Mouse (Mus musculus) limb, embryonic 15.5 days (tissue): ENCODE data around the gene Pla2g4a. TPM values are rescaled to one million over a fixed set of nuclear protein-coding genes. Genes with fewer than 3 reads are reported as not detected.

Experiments used
- ATAC-seq: fragments of 200-750 bp; cut with Nextera tagmentation; 2 replicates; pipeline ENCODE4 v1.8.0; 2017; ENCODE audit warnings: low read depth, moderate TSS enrichment; ENCODE audit not compliant: insufficient number of reproducible peaks, low FRiP score, low TSS enrichment
- H3K27ac ChIP-seq: fragments of 300-500 bp; sonication (generic); 2 replicates; pipeline ENCODE4 v1.5.1; 2015; ENCODE audit warnings: moderate library complexity, mild to moderate bottlenecking, inconsistent platforms
- H3K27me3 ChIP-seq: fragments of 300-500 bp; sonication (generic); 2 replicates; pipeline ENCODE4 v1.6.1; 2015; ENCODE audit warnings: inconsistent platforms
- H3K36me3 ChIP-seq: fragments of 300-500 bp; sonication (generic); 2 replicates; pipeline ENCODE4 v1.6.1; 2015; ENCODE audit warnings: inconsistent platforms
- H3K4me1 ChIP-seq: fragments of 300-500 bp; sonication (generic); 2 replicates; pipeline ENCODE4 v1.6.1; 2015; ENCODE audit warnings: inconsistent platforms
- H3K4me2 ChIP-seq: fragments of 300-500 bp; sonication (generic); 2 replicates; pipeline ENCODE4 v1.6.1; 2015; ENCODE audit warnings: mild to moderate bottlenecking, inconsistent platforms
- H3K4me3 ChIP-seq: fragments of 300-500 bp; sonication (generic); 2 replicates; pipeline ENCODE4 v1.5.1; 2015; ENCODE audit warnings: mild to moderate bottlenecking, inconsistent platforms
- H3K9ac ChIP-seq: fragments of 300-500 bp; sonication (generic); 2 replicates; pipeline ENCODE4 v1.6.1; 2015; ENCODE audit warnings: inconsistent platforms
- H3K9me3 ChIP-seq: fragments of 300-500 bp; sonication (generic); 2 replicates; pipeline ENCODE4 v1.6.1; 2016; ENCODE audit warnings: inconsistent platforms
- WGBS: fragments of 180-500 bp; shearing (Covaris S2); methylation state at CpG from one replicate; pipeline ENCODE4 v1.1.7; 2015; 5-methylcytosine and 5-hydroxymethylcytosine counted together
- polyA plus RNA-seq: library from polyadenylated mRNA; unstranded; fragments of >200 nt; fragmentation: Nextera tagmentation; extraction: Ambion mirVana; gene quantifications from 2 replicates; pipeline ENCODE4 v1.2.1, GENCODE M21; 2015

Gene Pla2g4a
- polyA plus RNA-seq, 1 experiment from 2014 or later = 19.5 TPM

- H3K27me3 ChIP-seq = no peaks in the 10 kb centered on the region
- H3K9ac ChIP-seq = no peak overlapping the region
- no peaks in the 10 kb centered on the region for H3K9me3 ChIP-seq
- WGBS = 100% methylated on average over 1 of the region's 1 CpGs
- no peak overlapping the region for H3K4me3 ChIP-seq
- H3K4me2 ChIP-seq = no peak overlapping the region
- H3K27ac ChIP-seq = no peak overlapping the region
- no peak for ATAC-seq
- H3K36me3 ChIP-seq = no peaks in the 10 kb centered on the region
- H3K4me1 ChIP-seq = no peaks in the 10 kb centered on the region
These were observed 89.5 kb downstream of the Pla2g4a start for GRCm38 (mm10) chr1:149871625-149872024.

- Histone ChIP-seq H3K9me3 (no peaks in the 10 kb centered on the region), H3K27me3 (no peaks in the 10 kb centered on the region), H3K4me3 (no peak overlapping the region), H3K36me3 (no peaks in the 10 kb centered on the region), H3K4me1 (no peaks in the 10 kb centered on the region), H3K4me2 (no peak overlapping the region), H3K27ac (no peak overlapping the region), H3K9ac (no peak overlapping the region)
- no peak for ATAC-seq
These were observed 93.8 kb downstream of the Pla2g4a start for GRCm38 (mm10) chr1:149867323-149867722.

- no peak overlapping the region for H3K4me2 ChIP-seq
- no peak overlapping the region for H3K27ac ChIP-seq
- 94% methylated on average over 3 of the region's 3 CpGs for WGBS
- H3K36me3 ChIP-seq = no peaks in the 10 kb centered on the region
- no peaks in the 10 kb centered on the region for H3K9me3 ChIP-seq
- H3K4me1 ChIP-seq = no peaks in the 10 kb centered on the region
- H3K4me3 ChIP-seq = no peak overlapping the region
- no peaks in the 10 kb centered on the region for H3K27me3 ChIP-seq
- H3K9ac ChIP-seq = no peak overlapping the region
- ATAC-seq = no peak
These were observed 94.9 kb downstream of the Pla2g4a start for GRCm38 (mm10) chr1:149866202-149866601.

GRCm38 (mm10) chr1:149862801-149863200 lies 98.3 kb downstream of the Pla2g4a start:
- H3K36me3 ChIP-seq = no peaks in the 10 kb centered on the region
- H3K27me3 ChIP-seq = no peaks in the 10 kb centered on the region
- H3K4me2 ChIP-seq = no peak overlapping the region
- H3K4me3 ChIP-seq = no peak overlapping the region
- no peaks in the 10 kb centered on the region for H3K4me1 ChIP-seq
- H3K9ac ChIP-seq = no peak overlapping the region
- no peaks in the 10 kb centered on the region for H3K9me3 ChIP-seq
- no peak for ATAC-seq
- no peak overlapping the region for H3K27ac ChIP-seq
- 67% methylated on average over 6 of the region's 6 CpGs for WGBS

- Histone ChIP-seq H3K4me2 (no peak overlapping the region), H3K27me3 (no peaks in the 10 kb centered on the region), H3K36me3 (no peaks in the 10 kb centered on the region), H3K4me3 (no peak overlapping the region), H3K27ac (no peak overlapping the region), H3K9ac (no peak overlapping the region), H3K4me1 (no peaks in the 10 kb centered on the region), H3K9me3 (no peaks in the 10 kb centered on the region)
- ATAC-seq = no peak
- WGBS = 80% methylated on average over 2 of the region's 2 CpGs
These were observed 98.9 kb downstream of the Pla2g4a start for GRCm38 (mm10) chr1:149862181-149862580.

- Histone ChIP-seq H3K4me1 (no peaks in the 10 kb centered on the region), H3K9ac (no peak overlapping the region), H3K4me3 (no peak overlapping the region), H3K36me3 (no peaks in the 10 kb centered on the region), H3K9me3 (no peaks in the 10 kb centered on the region), H3K4me2 (no peak overlapping the region), H3K27me3 (no peaks in the 10 kb centered on the region), H3K27ac (no peak overlapping the region)
- no peak for ATAC-seq
- 69% methylated on average over 2 of the region's 2 CpGs for WGBS
These were observed 99.5 kb downstream of the Pla2g4a start for GRCm38 (mm10) chr1:149861543-149861942.

GRCm38 (mm10) chr1:149858734-149859133 lies 102.4 kb downstream of the Pla2g4a start:
- H3K4me1 ChIP-seq = no peaks in the 10 kb centered on the region
- no peak for ATAC-seq
- no peaks in the 10 kb centered on the region for H3K9me3 ChIP-seq
- no peaks in the 10 kb centered on the region for H3K27me3 ChIP-seq
- no peak overlapping the region for H3K9ac ChIP-seq
- H3K27ac ChIP-seq = no peak overlapping the region
- H3K4me3 ChIP-seq = no peak overlapping the region
- no peaks in the 10 kb centered on the region for H3K36me3 ChIP-seq
- H3K4me2 ChIP-seq = no peak overlapping the region
- WGBS = 74% methylated on average over 5 of the region's 5 CpGs

- H3K9ac ChIP-seq = no peak overlapping the region
- 30% methylated on average over 9 of the region's 9 CpGs for WGBS
- no peaks in the 10 kb centered on the region for H3K9me3 ChIP-seq
- H3K4me2 ChIP-seq = no peak overlapping the region
- no peak for ATAC-seq
- H3K4me3 ChIP-seq = no peak overlapping the region
- no peaks in the 10 kb centered on the region for H3K27me3 ChIP-seq
- no peaks in the 10 kb centered on the region for H3K36me3 ChIP-seq
- no peaks in the 10 kb centered on the region for H3K4me1 ChIP-seq
- H3K27ac ChIP-seq = no peak overlapping the region
These were observed 104.4 kb downstream of the Pla2g4a start for GRCm38 (mm10) chr1:149856720-149857119.

- no peak overlapping the region for H3K9ac ChIP-seq
- no peaks in the 10 kb centered on the region for H3K9me3 ChIP-seq
- no peak overlapping the region for H3K27ac ChIP-seq
- 74% methylated on average over 4 of the region's 4 CpGs for WGBS
- no peaks in the 10 kb centered on the region for H3K36me3 ChIP-seq
- H3K4me3 ChIP-seq = no peak overlapping the region
- H3K4me2 ChIP-seq = no peak overlapping the region
- no peaks in the 10 kb centered on the region for H3K27me3 ChIP-seq
- no peak for ATAC-seq
- H3K4me1 ChIP-seq = no peaks in the 10 kb centered on the region
These were observed 105.5 kb downstream of the Pla2g4a start for GRCm38 (mm10) chr1:149855581-149855980.

- Histone ChIP-seq H3K36me3 (no peaks in the 10 kb centered on the region), H3K9me3 (no peaks in the 10 kb centered on the region), H3K27ac (no peak overlapping the region), H3K4me3 (no peak overlapping the region), H3K9ac (no peak overlapping the region), H3K4me1 (no peaks in the 10 kb centered on the region), H3K27me3 (no peaks in the 10 kb centered on the region), H3K4me2 (no peak overlapping the region)
- WGBS = 70% methylated on average over 7 of the region's 7 CpGs
- ATAC-seq = no peak
These were observed 106.2 kb downstream of the Pla2g4a start for GRCm38 (mm10) chr1:149854867-149855266.

GRCm38 (mm10) chr1:149846655-149847054 lies 114.4 kb downstream of the Pla2g4a start:
- H3K27ac ChIP-seq = no peak overlapping the region
- no peak overlapping the region for H3K4me2 ChIP-seq
- no peaks in the 10 kb centered on the region for H3K27me3 ChIP-seq
- no peak for ATAC-seq
- H3K9ac ChIP-seq = no peak overlapping the region
- H3K9me3 ChIP-seq = no peaks in the 10 kb centered on the region
- H3K36me3 ChIP-seq = no peaks in the 10 kb centered on the region
- H3K4me1 ChIP-seq = no peaks in the 10 kb centered on the region
- WGBS = 62% methylated on average over 6 of the region's 6 CpGs
- H3K4me3 ChIP-seq = no peak overlapping the region

- ATAC-seq = no peak
- Histone ChIP-seq H3K9ac (no peak overlapping the region), H3K27ac (no peak overlapping the region), H3K4me3 (no peak overlapping the region), H3K9me3 (no peaks in the 10 kb centered on the region), H3K4me2 (no peak overlapping the region), H3K36me3 (no peaks in the 10 kb centered on the region), H3K4me1 (no peaks in the 10 kb centered on the region), H3K27me3 (no peaks in the 10 kb centered on the region)
- WGBS = 98% methylated on average over 1 of the region's 1 CpGs
These were observed 119.2 kb downstream of the Pla2g4a start for GRCm38 (mm10) chr1:149841845-149842244.

- Histone ChIP-seq H3K36me3 (no peaks in the 10 kb centered on the region), H3K4me2 (no peak overlapping the region), H3K9me3 (no peaks in the 10 kb centered on the region), H3K27me3 (no peaks in the 10 kb centered on the region), H3K4me1 (no peaks in the 10 kb centered on the region), H3K4me3 (no peak overlapping the region), H3K9ac (no peak overlapping the region), H3K27ac (no peak overlapping the region)
- WGBS = 80% methylated on average over 4 of the region's 4 CpGs
- no peak for ATAC-seq
These were observed 120.1 kb downstream of the Pla2g4a start for GRCm38 (mm10) chr1:149840961-149841416.
